Mouse (Mus musculus): ENCODE data around the gene Edem3. TPM values are rescaled to one million over a fixed set of nuclear protein-coding genes. Genes with fewer than 3 reads are reported as not detected.

Gene Edem3
- 88.7 and 96.0 TPM in 2 replicates for total RNA-seq (2021)
- long read RNA-seq, experiment 1, full-length matches to known transcripts = 19 of 33 reads
- long read RNA-seq, experiment 1, partial matches to known transcripts = 5 of 33 reads
- long read RNA-seq, experiment 1, other reads (novel, unspliced or antisense) = 9 of 33 reads
- long read RNA-seq, experiment 2, full-length matches to known transcripts = 17 of 30 reads
- long read RNA-seq, experiment 2, partial matches to known transcripts = 4 of 30 reads
- long read RNA-seq, experiment 2, other reads (novel, unspliced or antisense) = 9 of 30 reads

- DNase-seq = peak; percentile 99
Measured at GRCm38 (mm10) chr1:151754881-151755659, at the start of gene Edem3. TSS of gene Edem3 (plus strand) at chr1:151755371.

GRCm38 (mm10) chr1:151705723-151706396 lies 49.3 kb upstream of the Edem3 start:
- peak; percentile 88 for DNase-seq

GRCm38 (mm10) chr1:151706397-151706752 lies 48.8 kb upstream of the Edem3 start:
- no peak for DNase-seq

GRCm38 (mm10) chr1:151708966-151709733 lies 46.0 kb upstream of the Edem3 start:
- DNase-seq = peak; percentile 68

- no peak for DNase-seq
Measured at GRCm38 (mm10) chr1:151709734-151710022, 45.5 kb upstream of the Edem3 start.

- no peak for DNase-seq
Measured at GRCm38 (mm10) chr1:151710424-151711055, 44.6 kb upstream of the Edem3 start.

GRCm38 (mm10) chr1:151711062-151711461 lies 44.1 kb upstream of the Edem3 start:
- DNase-seq = no peak

- no peak for DNase-seq
Measured at GRCm38 (mm10) chr1:151712664-151713063, 42.5 kb upstream of the Edem3 start.

- no peak for DNase-seq
Measured at GRCm38 (mm10) chr1:151713622-151714021, 41.5 kb upstream of the Edem3 start.

GRCm38 (mm10) chr1:151716024-151716710 lies 39.0 kb upstream of the Edem3 start:
- DNase-seq = no peak

GRCm38 (mm10) chr1:151717624-151718023 lies 37.5 kb upstream of the Edem3 start:
- DNase-seq = no peak

GRCm38 (mm10) chr1:151718575-151718974 lies 36.6 kb upstream of the Edem3 start:
- no peak for DNase-seq

GRCm38 (mm10) chr1:151719911-151720310 lies 35.3 kb upstream of the Edem3 start:
- peak; percentile 53 for DNase-seq

- peak; percentile 76 for DNase-seq
Measured at GRCm38 (mm10) chr1:151720566-151720965, 34.6 kb upstream of the Edem3 start.

- DNase-seq = peak; percentile 41
Measured at GRCm38 (mm10) chr1:151721357-151721983, 33.7 kb upstream of the Edem3 start.

- DNase-seq = peak; percentile 57
Measured at GRCm38 (mm10) chr1:151723771-151724170, 31.4 kb upstream of the Edem3 start.

GRCm38 (mm10) chr1:151725590-151725989 lies 29.6 kb upstream of the Edem3 start:
- DNase-seq = no peak

- no peak for DNase-seq
Measured at GRCm38 (mm10) chr1:151726358-151726757, 28.8 kb upstream of the Edem3 start.

- no peak for DNase-seq
Measured at GRCm38 (mm10) chr1:151728141-151728540, 27.0 kb upstream of the Edem3 start.

GRCm38 (mm10) chr1:151737146-151737545 lies 18.0 kb upstream of the Edem3 start:
- no peak for DNase-seq

GRCm38 (mm10) chr1:151741199-151741621 lies 14.0 kb upstream of the Edem3 start:
- no peak for DNase-seq
